Mouse (Mus musculus): ENCODE measurements around the gene Pik3c2a. TPM values are rescaled to one million over a fixed set of nuclear protein-coding genes. Genes with fewer than 3 reads are reported as not detected.
A peak's percentile ranks its signal among the peaks of the same experiment; 100 is the strongest.

Gene Pik3c2a
- total RNA-seq (2021), result 10 to 100 TPM; 23.8 to 24.7 TPM
- long read RNA-seq, experiment 1, partial matches to known transcripts, result 5 of 11 reads
- long read RNA-seq, experiment 1, other reads (novel, unspliced or antisense), result 2 of 11 reads
- long read RNA-seq, experiment 2, partial matches to known transcripts, result 0 of 7 reads
- long read RNA-seq, experiment 2, other reads (novel, unspliced or antisense), result 4 of 7 reads

DNA sequence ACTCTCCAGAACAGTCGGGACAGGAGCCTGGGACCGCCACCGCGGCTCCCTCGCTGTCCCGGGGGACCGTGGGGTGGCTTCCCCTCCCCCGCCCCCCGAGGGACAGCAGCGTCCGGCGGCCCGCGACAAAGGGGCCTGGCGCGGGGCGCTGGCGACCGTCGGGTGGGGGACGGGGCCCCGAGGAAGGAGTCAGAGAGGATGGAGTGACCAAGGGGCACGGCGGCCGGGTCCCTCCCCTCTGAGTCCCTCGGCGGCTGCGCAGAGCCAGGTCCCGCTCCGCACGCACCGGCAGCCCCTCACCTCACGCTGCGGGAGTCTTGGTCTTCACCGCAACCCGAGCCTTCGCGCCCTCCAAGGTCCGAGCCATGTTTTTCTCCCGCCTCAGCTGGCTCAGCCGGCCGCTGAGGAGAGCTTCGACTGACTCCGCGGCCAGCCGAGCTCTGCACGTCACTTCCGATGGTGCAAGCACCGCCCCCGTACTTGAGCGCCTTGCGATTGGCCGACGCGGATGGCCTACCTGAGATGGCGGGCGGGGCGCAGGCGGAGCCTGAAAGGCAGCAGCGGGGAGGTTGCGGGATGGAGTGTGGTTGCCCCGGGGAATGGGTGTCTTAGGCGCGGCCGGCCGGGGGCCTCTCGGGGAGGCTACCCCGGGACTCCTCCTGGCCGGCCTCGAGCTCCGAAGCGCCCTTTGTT, at the start of gene Pik3c2a:
Gene Pik3c2a, minus strand, starts transcription at position 446 of the 693 bp plus-strand sequence.
- DNase-seq (ENCODE audit: low spot score in 2 of 2), result peak; percentile 94 to 97

DNA sequence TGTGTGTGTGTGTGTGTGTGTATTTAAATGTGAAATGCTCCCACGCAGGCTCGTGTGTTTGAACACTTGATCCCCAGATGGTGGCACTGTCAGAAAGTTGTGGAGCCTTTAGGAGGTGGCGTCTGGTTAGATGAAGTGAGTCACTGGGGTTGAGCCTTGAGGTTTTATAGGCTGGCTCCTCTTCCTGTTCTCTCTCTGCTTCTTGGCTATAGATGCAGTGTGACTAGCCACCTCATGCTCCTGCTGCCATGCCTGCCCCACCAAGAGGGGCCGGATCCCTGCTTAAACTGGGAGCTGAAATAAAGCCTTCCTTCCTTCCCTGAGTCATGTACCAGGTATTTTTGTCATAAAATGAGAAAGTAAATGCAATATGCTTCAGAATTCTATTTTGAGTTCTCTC, 47.9 kb upstream of the Pik3c2a start:
- no peak for DNase-seq (ENCODE audit: low spot score in 2 of 2)

DNA sequence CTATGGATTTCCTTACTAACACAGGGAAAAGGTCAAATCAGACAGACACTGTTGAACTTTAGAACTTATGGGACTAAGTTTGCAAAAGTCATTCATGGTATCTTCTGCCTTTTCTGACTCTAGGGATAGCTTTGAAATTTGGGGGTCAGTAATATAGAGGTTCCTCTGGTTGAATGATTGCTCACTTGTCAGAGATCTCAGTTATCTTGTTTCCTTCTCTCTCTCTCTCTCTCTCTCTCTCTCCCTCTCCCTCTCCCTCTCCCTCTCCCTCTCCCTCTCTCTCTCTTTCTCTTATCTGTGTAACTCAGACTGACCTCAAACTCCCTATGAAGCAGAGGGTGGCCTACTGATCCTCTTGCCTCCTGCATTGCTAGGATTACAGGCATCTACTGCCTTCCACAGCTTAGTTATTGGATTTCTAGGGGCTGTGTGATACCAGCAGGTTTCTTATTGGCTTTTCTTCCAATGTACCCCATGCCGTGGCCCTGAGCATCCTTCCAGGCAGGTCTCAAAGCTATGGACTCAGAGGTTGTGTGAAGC, 41.9 kb upstream of the Pik3c2a start:
- DNase-seq (ENCODE audit: low spot score in 2 of 2), result no peak

DNA sequence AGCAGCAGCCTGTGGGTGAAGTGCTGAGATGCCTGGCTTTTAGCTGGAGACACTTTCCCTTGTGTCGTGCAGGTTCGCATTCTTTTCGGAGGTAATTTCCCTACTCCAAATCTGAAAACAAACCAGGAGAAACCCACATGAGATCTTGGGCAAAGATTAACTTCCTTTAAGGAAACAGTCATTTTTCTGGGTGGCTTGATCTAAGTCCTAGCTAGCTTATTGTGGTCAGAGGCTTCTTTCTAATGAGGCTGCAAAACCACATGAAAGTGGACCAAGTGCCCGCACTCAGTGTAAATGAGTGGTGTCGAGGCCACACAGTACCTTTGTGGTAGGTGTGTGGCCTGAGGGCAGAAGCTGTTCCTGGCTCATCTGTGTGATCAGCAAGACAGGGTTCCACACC, 41.0 kb upstream of the Pik3c2a start:
- no peak for DNase-seq (ENCODE audit: low spot score in 2 of 2)

DNA sequence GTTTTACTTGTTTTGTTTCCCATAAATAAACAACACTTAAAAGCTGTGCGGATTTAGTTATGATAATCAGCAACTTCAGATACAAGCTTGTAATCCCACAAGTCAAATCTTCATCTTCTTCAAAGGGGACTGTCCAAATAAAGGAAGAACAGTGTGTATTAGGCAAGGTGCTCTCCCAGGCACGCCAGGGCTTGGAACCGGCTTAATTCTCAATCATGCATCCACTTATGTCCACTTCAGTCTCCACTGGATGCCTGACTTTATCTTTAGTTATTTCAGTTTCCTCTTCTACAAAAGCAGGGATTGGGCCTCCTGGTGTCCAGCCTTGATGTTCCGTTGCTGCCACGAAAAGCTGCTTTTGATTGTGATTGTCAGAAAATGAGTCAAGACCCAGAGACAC, 40.5 kb upstream of the Pik3c2a start:
- no peak for DNase-seq (ENCODE audit: low spot score in 2 of 2)

DNA sequence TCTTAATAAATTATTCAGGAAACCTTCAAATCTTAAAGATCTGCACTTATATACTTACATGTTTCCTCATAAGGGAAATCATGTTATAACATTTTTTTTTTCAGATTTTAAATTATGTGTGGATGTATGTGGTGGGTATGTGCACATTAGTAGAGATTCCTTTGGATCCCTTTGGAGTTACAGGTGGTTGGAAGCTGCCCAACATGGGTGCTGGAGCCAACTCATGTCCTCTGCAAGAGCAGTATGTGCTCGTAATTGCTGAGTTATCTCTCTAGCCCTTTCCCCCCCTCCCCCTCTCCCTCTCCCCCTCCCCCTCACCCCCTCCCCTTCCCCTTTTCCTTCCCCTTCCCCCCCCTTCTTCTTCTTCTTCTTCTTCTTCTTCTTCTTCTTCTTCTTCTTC, 39.9 kb upstream of the Pik3c2a start:
- DNase-seq (ENCODE audit: low spot score in 2 of 2), result no peak

DNA sequence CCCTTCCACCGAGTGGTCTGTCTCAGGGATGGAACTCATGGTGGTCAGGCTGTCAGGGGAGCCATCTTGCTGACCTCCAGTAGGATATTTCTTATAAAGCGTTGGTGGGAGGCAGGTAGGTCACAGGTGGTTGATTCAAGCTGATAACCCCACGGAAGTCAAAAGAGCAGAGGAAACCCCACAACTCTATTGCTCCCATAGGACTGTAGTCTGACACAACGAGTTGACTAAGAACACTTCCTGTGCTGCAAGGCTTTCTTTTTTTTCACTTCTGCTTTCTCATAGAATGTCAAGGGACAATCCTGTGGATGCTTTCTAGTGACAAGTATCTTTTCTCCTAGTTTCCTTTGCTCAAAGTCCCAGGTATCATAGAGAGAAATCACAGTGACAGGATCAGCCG, 33.0 kb upstream of the Pik3c2a start:
- DNase-seq (ENCODE audit: low spot score in 2 of 2), result no peak

DNA sequence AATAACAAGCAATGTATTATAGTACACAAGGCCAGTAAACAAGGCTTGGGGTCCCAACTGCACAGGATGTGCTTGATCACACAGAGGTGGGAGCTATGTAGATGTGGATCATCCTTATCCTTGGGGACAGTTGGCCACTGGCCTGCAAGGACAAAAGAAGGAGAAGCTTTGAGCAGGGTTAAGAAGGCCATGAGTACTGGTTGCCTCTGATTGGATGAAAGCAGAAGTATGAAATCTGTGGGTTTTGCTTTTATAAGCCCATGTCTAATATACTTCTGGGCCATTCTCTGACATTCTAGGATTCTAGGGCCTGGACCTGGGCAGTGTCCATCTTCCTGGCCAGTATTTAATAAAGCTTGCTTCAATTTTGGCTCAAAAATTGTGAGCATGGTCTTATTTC, 32.6 kb upstream of the Pik3c2a start:
- DNase-seq (ENCODE audit: low spot score in 2 of 2), result no peak

DNA sequence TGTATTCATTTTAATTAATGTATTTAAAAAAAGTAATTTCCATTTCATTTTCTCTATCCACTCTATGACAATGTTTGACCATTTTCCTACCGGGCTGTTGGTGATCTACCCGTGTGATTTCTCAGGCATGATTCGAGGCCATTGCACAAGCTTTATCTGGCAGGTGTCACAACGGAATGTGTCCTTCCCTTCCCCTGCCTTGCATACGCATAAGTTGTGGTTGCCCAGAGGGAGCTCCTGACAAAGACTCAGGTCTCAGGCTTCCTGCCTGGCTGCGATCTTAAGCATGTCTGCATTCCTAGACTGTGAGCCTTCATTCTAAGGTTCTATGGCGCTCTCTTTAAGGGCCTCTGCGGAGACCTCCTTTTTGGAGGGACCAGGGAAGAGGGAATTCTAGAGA, 18.9 kb upstream of the Pik3c2a start:
- DNase-seq (ENCODE audit: low spot score in 2 of 2), result no peak

DNA sequence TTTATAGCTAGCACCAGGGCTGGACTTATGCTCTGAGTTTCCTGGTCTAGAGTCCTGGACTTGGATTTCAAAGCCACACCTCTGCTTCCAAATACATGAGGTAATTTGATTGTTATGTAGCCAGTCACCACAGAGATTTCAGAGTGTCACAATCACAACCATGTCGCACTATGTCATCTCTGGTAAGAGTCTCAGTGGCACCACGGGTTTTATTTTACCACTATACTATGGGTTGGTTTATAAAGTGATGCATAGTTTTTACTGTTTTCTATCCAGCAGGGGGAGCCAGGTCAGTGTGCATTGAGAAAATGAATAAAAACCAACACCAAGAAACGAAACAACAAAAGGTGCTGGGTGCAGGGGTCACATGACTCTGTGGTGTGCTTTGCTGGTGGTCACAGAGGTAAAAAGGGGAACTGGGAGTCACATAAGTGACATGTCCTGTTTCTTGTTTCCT, 15.8 kb upstream of the Pik3c2a start:
- DNase-seq (ENCODE audit: low spot score in 2 of 2), result peak in 1 of 2 experiments; percentile 7

DNA sequence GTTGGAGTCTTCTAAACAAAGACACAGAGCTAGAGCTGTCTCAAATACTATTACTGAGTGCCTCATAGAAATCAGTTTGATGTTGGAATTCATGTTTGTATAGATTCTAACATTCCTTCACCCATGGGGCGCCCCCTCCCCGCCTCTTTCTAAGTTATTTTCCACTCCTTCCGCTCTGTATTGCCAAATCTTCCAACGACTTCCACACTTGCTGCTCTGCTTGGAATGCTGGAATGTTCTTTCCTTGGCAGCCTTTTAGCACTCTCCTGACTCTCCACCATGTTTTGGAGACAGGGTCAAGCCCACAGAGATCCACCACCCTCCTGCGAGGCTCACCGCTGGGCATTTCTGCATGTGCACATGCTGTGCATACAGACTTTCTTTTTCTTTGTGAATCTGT, 14.1 kb upstream of the Pik3c2a start:
- no peak for DNase-seq (ENCODE audit: low spot score in 2 of 2)

DNA sequence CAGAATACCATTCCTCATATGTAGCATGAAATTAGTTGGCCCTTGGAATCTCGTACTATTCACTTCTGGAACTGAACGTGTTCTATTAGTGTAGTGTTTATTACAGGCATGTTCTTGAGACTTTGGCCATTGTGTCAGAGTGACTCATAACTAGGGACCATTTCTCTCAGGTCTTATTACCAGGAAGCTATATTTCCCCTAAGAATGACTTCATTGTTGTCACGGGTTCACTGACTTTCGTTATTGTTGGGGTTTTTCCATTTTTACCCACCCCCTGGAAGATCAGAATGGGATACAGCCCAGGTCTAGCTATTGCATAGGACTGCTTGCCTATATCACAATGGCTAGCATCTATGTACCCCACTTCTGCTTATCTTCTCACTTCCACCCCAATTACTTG, 13.7 kb upstream of the Pik3c2a start:
- DNase-seq (ENCODE audit: low spot score in 2 of 2), result no peak

DNA sequence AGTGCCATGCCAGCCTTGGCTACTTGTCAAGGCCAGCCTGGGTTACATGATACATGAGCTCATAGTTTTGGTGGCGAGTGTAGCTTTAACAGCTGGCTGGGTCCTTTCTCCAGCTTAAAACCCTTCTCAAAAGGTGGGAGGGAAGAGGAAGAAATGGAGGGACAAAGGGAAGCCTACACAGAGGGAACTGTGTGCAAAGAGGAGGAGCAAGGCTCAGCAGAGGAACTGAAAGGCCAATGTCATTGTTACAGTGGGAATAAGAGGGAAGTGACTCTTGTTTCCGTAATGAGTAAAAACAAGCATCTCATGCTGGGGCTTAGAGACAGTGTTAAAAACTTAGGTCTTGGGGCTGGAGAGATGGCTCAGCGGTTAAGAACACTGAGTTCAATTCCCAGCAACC, 3.4 kb upstream of the Pik3c2a start:
- no peak for DNase-seq (ENCODE audit: low spot score in 2 of 2)

DNA sequence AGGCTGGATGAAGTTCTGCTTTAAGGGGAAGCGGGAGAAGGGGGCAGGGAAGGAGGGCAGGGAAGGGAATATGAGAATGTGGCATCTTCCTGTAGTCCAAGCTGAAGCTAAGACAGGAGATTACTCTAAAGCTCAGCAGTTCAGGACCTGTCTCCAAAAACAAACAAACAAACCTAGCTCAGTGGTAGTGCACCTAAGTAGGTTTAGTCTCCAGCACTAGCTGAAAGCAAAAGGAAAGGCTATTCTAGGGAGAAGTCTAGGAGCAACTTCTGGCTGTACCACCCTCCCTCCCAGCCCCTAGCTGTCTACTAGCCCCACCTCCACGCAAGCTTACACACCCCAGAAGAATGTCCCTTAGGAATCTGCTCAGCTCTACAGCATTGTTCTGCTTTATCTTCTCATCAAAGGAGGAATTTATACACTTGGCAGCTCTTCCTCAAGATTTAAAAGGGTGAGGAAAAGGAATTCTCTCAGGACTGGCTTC, 1.1 kb upstream of the Pik3c2a start:
- DNase-seq (ENCODE audit: low spot score in 2 of 2), result peak; percentile 4 to 8

DNA sequence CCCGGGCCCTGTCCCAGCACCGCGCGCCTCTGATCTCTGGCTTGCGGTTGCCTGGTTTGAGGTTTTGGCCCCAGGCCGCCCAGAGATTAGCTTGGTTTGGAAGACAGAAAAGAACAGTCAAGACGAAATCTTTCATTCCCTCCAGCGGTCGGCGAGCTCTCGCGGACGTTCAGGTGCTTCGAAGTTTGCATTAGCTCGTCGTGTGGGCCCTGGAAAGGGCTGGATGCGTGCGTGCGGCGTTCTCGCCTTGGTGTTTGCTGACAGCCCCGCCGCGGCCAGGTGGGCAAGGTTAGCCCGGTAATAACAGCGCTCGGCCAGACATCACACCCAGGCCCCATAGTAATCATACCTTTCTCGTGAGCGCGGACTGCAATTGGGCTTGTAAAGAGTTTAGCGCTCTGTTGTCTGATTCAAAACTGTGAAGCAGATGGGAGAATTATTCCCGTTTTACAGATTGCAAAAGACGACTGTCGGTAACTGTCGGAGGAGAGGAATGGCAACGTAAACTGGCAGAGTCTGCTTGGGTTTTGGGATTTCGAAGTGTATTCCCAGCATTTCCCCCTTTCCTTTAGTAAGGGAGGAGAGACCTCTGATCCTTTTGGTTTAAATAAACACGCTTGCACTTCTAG, 562 bp upstream of the Pik3c2a start:
- DNase-seq (ENCODE audit: low spot score in 2 of 2), result peak in 1 of 2 experiments; percentile 42

DNA sequence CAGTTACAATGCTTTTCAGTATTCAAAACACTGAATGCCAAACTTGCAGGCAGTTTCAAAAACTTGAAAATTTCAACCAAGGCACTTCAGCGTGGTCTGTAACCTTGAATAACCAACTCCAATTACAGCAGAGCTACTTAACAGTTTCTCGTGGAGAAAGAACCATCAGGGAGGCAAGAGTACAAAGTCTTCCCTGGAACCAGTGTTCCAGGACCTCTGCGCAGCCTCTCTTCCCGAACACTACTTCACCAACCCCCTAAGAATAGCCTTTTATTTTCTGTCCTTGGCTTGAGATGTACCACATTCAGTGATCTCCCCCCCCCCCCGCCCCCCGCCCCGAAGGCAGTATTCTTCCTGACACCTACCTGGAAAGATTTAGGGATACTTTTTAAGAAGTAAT, 1.0 kb downstream of the Pik3c2a start:
- DNase-seq (ENCODE audit: low spot score in 2 of 2), result no peak

DNA sequence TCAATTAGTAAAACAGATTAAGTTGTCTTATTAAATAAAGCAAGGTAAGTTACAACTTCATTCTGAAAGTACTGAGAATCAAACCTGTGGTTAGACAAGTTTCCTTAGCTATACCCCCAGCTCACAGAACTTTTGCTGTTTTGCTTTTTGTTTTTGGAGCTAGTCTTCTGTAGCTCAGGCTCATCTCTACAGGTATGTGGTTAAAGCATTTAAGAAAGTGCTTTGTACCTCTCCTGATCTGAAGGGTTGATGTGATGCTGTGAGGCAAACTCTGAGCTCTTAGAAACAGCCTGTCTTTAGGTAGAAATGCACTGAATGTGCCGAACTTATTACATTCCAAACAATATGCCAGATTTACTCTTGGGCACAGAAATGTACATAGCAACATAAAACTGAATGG, 1.9 kb downstream of the Pik3c2a start:
- no peak for DNase-seq (ENCODE audit: low spot score in 2 of 2)

DNA sequence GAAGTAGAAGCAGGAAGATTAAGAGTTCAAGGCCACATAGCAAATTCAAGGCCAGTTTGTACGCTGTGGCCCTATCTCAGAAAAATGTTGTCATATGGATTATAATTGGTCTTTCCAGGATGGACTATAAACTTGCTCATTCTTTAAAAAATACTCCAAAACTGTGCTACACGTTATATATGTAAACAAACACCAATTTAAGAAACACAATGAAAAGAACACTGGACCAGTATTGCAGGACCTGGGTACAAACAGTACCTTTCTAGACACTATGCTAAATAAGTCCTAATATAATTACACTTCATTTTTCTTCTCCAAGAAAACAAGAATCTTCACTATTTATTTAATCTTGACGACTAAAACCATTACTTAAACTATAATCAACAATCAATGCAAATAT, 11.6 kb downstream of the Pik3c2a start:
- DNase-seq (ENCODE audit: low spot score in 2 of 2), result no peak

DNA sequence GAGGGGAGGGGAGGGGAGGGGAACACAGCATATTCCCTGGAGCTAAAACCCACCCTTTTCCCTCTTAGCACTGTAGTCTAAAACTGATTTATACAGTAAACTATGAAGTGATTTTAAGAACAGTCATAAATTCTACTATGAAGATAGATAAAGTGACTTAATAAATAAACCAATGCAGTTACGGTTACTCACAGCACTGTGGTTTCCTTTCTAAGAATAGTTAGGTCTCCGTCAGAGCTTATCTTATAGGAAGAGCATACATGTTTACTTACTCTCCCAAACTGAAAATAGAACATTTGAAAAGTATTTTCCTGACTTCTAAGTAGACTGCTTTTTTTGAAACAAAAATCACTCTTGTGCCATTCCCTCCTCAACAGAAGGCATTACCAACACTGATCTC, 12.3 kb downstream of the Pik3c2a start:
- no peak for DNase-seq (ENCODE audit: low spot score in 2 of 2)

DNA sequence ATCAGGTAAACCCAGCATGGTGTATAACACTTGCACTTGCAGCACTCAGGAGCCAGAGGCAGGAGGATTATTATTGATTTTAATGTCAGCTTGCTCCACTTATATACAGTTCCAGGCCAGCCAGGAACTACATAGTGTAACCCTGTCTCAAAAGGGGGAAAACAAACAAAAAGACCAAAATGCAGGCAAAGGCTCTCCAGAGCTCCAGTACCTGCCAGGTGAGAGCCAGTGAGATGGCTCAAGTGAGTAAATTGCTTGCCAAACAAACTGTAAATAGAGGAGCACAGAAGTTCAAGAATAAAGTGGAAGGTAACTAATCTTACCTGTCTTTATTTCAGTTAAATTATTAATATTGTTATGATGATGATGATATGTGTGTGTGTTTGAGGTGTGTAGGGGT, 16.0 kb downstream of the Pik3c2a start:
- no peak for DNase-seq (ENCODE audit: low spot score in 2 of 2)

DNA sequence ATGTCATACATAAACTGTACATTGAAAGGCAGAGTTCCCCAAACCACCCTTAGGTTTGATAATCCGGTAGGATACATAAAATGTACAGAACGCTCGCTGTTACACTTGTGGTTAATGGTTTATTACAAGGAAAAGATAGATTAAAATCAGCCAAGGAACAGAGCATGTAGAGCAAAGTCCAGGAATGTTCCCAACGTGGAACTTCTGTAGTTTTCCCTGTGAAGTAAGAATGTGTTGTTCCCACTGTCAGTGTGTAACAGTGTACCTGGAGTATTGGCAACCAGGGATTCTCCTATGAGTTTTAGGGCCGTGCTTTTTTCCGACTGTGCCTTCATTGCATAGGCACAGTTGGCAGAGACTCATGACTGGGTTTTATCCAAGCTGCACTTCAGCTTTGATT, 17.5 kb downstream of the Pik3c2a start:
- DNase-seq (ENCODE audit: low spot score in 2 of 2), result no peak

DNA sequence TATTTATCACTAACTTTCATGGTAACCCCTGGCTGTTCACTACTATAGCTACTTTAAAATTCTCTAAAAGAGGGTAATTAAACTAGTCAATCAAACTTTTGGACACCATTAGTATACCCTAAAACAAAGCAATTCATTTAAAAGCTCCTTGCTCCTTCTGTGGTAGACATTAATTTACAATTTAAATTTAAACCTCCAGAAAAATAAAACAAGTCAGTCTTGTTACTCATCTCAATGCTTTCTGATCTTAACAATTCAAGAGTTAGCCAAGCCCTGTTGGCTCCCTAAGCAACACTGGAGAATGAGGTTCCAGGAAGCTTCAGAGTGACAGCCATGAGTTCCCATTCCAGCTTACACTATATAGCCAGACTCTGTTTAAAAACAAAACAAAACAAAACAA, 22.2 kb downstream of the Pik3c2a start:
- DNase-seq (ENCODE audit: low spot score in 2 of 2), result no peak
